Mouse (Mus musculus) forebrain, embryonic 13.5 days (tissue): ENCODE data around the gene Lypd3. TPM values are rescaled to one million over a fixed set of nuclear protein-coding genes. Genes with fewer than 3 reads are reported as not detected.
A peak's percentile ranks its signal among the peaks of the same experiment; 100 is the strongest.

ENCODE experiments used
- ATAC-seq: fragments of 200-750 bp; cut with Nextera tagmentation; 2 replicates; pipeline ENCODE4 v1.8.0; 2017
- H3K27ac ChIP-seq: fragments of 300-500 bp; sonication (generic); 2 replicates; pipeline ENCODE4 v1.5.1; 2015; ENCODE audit warnings: inconsistent platforms, mild to moderate bottlenecking, moderate library complexity
- H3K27me3 ChIP-seq: fragments of 300-500 bp; sonication (generic); 2 replicates; pipeline ENCODE4 v1.6.1; 2015; ENCODE audit warnings: mild to moderate bottlenecking, inconsistent platforms
- H3K36me3 ChIP-seq: fragments of 300-500 bp; sonication (generic); 2 replicates; pipeline ENCODE4 v1.6.1; 2015; ENCODE audit warnings: mild to moderate bottlenecking, inconsistent platforms; ENCODE audit not compliant: poor library complexity, severe bottlenecking
- H3K4me1 ChIP-seq: fragments of 300-500 bp; sonication (generic); 2 replicates; pipeline ENCODE4 v1.6.1; 2015; ENCODE audit warnings: inconsistent platforms
- H3K4me2 ChIP-seq: fragments of 300-500 bp; sonication (generic); 2 replicates; pipeline ENCODE4 v1.6.1; 2015; ENCODE audit warnings: inconsistent platforms, mild to moderate bottlenecking, moderate library complexity
- H3K4me3 ChIP-seq: fragments of 300-500 bp; sonication (generic); 2 replicates; pipeline ENCODE4 v1.5.1; 2015; ENCODE audit warnings: mild to moderate bottlenecking, inconsistent platforms
- H3K9ac ChIP-seq: fragments of 300-500 bp; sonication (generic); 2 replicates; pipeline ENCODE4 v1.6.1; 2015; ENCODE audit warnings: mild to moderate bottlenecking, inconsistent platforms
- H3K9me3 ChIP-seq: fragments of 300-500 bp; sonication (generic); replicated peaks from 2 replicates; pipeline ENCODE4 v1.6.1; 2016; ENCODE audit warnings: inconsistent platforms
- WGBS: fragments of 180-500 bp; shearing (Covaris S2); methylation state at CpG from one replicate; pipeline ENCODE4 v1.1.7; 2015; 5-methylcytosine and 5-hydroxymethylcytosine counted together
- polyA plus RNA-seq: library from polyadenylated mRNA; unstranded; fragments of >200 nt; fragmentation: Nextera tagmentation; extraction: Ambion mirVana; gene quantifications from 2 replicates; pipeline ENCODE4 v1.2.1, GENCODE M21; 2015

Gene Lypd3
- polyA plus RNA-seq, 1 experiment from 2014 or later: not detected

DNA sequence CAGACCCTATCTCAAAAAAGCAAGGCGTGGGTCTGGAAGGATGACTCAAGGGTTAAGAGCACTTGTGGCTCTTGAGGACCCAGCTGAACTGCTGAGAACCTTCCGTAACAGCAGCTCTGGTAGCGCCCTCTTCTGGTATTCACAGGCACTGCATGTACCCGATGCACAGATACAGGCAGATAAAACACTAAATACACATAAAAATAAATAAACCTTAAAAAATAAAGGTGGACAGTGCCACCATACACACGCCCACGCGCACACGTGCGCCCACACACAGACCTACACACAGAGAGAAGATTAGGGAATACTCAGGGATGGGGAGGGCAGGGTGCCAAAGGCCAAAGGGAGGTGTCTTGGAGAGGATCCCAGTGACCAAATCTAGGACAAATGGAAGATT, 6.1 kb downstream of the Lypd3 start:
- 6% methylated on average over 9 of the region's 9 CpGs for WGBS
- Histone ChIP-seq H3K4me1 (peaks cover 12% of the 10 kb centered on the region), H3K4me3 (no peak overlapping the region)

GRCm38 (mm10) chr7:24644492-24644891, 8.1 kb downstream of the Lypd3 start:
- Histone ChIP-seq H3K36me3 (no peaks in the 10 kb centered on the region), H3K4me2 (no peak overlapping the region), H3K9me3 (no peaks in the 10 kb centered on the region), H3K4me3 (no peak overlapping the region), H3K4me1 (no peaks in the 10 kb centered on the region), H3K27ac (no peak overlapping the region), H3K9ac (no peak overlapping the region), H3K27me3 (peaks cover 20% of the 10 kb centered on the region)
- ATAC-seq: no peak
- WGBS: 84% methylated on average over 6 of the region's 6 CpGs

More for the DNA sequence above, 6.1 kb downstream of the Lypd3 start:
- no peak for ATAC-seq
- Histone ChIP-seq H3K27ac (no peak overlapping the region), H3K27me3 (peaks cover 40% of the 10 kb centered on the region), H3K9me3 (no peaks in the 10 kb centered on the region), H3K36me3 (no peaks in the 10 kb centered on the region), H3K9ac (no peak overlapping the region), H3K4me2 (no peak overlapping the region)

DNA sequence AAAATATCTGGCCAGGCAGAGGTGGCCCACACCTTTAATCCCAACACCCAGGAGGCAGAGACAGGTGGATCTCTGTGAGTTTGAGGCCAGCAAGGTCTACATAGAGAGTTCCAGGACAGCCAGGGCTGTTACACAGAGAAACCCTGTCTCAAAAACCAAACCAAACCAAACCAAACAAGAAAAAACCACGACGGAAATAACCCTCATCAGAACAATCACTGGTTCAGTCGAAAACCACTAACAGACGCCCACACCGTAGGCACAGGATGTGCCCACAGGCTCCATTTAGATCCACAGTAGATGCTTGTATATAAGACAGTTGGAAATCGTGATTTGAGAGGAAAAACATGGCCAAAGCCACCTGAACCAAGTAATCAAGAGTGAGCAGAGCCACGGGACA, 8.6 kb downstream of the Lypd3 start:
- H3K9me3 ChIP-seq: no peaks in the 10 kb centered on the region
- H3K27ac ChIP-seq: no peak overlapping the region
- no peaks in the 10 kb centered on the region for H3K36me3 ChIP-seq
- H3K4me2 ChIP-seq: no peak overlapping the region
- no peaks in the 10 kb centered on the region for H3K4me1 ChIP-seq
- H3K9ac ChIP-seq: no peak overlapping the region
- H3K4me3 ChIP-seq: no peak overlapping the region
- no peak for ATAC-seq
- H3K27me3 ChIP-seq: peaks cover 15% of the 10 kb centered on the region
- 79% methylated on average over 7 of the region's 7 CpGs for WGBS

- no peak for ATAC-seq
- H3K36me3 ChIP-seq: no peaks in the 10 kb centered on the region
- no peak overlapping the region for H3K4me3 ChIP-seq
- no peaks in the 10 kb centered on the region for H3K9me3 ChIP-seq
- no peak overlapping the region for H3K9ac ChIP-seq
- 79% methylated on average over 7 of the region's 7 CpGs for WGBS
- H3K27me3 ChIP-seq: peaks cover 4% of the 10 kb centered on the region; the same call in 1 of the 2 replicates
- no peak overlapping the region for H3K27ac ChIP-seq
- no peaks in the 10 kb centered on the region for H3K4me1 ChIP-seq
- no peak overlapping the region for H3K4me2 ChIP-seq
Observed at GRCm38 (mm10) chr7:24646486-24646885, 10.1 kb downstream of the Lypd3 start.

- Histone ChIP-seq H3K36me3 (no peaks in the 10 kb centered on the region), H3K9me3 (no peaks in the 10 kb centered on the region), H3K4me3 (no peak overlapping the region), H3K4me1 (no peaks in the 10 kb centered on the region), H3K4me2 (no peak overlapping the region), H3K9ac (no peak overlapping the region), H3K27ac (no peak overlapping the region), H3K27me3 (no peaks in the 10 kb centered on the region)
- 24% methylated on average over 7 of the region's 7 CpGs for WGBS
- ATAC-seq: no peak
Observed at GRCm38 (mm10) chr7:24653681-24654080, 17.3 kb downstream of the Lypd3 start.

GRCm38 (mm10) chr7:24659737-24660357, 23.5 kb downstream of the Lypd3 start:
- no peaks in the 10 kb centered on the region for H3K9me3 ChIP-seq
- H3K27ac ChIP-seq: no peak overlapping the region
- no peak overlapping the region for H3K4me3 ChIP-seq
- no peaks in the 10 kb centered on the region for H3K4me1 ChIP-seq
- no peaks in the 10 kb centered on the region for H3K36me3 ChIP-seq
- no peak overlapping the region for H3K4me2 ChIP-seq
- no peak for ATAC-seq
- H3K9ac ChIP-seq: no peak overlapping the region
- H3K27me3 ChIP-seq: no peaks in the 10 kb centered on the region
- 76% methylated on average over 12 of the region's 12 CpGs for WGBS

DNA sequence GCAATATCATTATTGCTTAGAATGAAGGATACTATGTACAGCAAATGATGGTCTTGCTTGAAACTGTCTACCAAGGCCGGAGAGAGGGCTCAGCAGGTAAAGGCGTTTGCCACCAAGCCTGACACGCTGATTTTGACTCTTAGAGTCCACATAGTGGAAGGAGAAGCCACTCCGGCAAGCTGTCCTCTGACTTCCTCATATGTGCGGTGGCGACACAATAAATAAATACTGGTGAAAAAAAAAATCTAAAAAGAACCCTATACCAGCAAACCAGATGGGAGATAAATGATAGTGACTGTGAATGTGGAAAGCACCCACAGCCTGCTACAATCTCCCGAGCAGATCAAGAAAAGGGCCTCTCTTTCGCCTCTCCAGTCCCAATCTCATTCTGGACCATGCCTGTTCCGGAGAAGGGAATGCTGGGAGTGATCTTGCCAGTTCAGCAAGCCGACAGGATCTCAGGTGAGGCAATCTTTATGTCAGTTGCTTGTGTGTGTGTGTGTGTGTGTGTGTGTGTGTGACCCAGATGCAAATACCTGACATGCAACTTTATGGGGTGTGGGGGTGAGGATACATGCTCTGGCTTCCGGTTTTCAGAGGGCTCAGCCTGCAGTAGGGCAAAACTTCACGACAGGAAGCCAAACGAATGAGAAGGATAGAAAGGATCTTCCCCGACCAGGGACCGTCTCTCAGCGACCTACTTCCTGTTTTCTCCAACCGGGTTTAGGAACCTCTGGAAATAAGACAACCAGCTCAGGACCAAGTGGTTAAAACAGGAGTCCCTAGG, 25.0 kb downstream of the Lypd3 start:
- H3K27me3 ChIP-seq: no peaks in the 10 kb centered on the region
- H3K4me2 ChIP-seq: no peak overlapping the region
- H3K9me3 ChIP-seq: no peaks in the 10 kb centered on the region
- H3K4me1 ChIP-seq: no peaks in the 10 kb centered on the region
- ATAC-seq: no peak
- no peaks in the 10 kb centered on the region for H3K36me3 ChIP-seq
- no peak overlapping the region for H3K4me3 ChIP-seq
- no peak overlapping the region for H3K9ac ChIP-seq
- WGBS: 75% methylated on average over 17 of the region's 17 CpGs
- no peak overlapping the region for H3K27ac ChIP-seq

DNA sequence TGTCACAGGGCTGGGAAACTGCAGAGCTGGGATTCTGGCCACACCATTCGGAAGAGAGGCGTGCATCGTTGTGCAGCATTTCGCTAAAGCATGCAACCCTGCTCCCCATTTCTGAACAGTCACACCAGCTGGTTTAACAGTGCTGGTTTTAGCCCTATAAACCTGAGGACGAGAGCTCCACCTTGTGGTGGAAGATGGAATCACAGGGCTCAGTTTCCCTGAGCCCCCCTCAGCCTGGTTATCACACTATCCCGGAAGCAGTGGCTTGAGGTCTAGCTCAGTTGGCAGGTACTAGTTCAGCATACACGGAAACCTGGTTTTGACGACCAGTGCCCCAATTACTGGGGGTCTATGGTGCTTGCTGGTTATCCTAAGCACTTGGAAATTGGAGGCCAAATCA, 26.2 kb downstream of the Lypd3 start:
- Histone ChIP-seq H3K9me3 (no peaks in the 10 kb centered on the region), H3K4me2 (no peak overlapping the region), H3K36me3 (no peaks in the 10 kb centered on the region), H3K4me3 (no peak overlapping the region), H3K27me3 (no peaks in the 10 kb centered on the region), H3K27ac (no peak overlapping the region), H3K4me1 (no peaks in the 10 kb centered on the region), H3K9ac (no peak overlapping the region)
- peak; percentile 77 for ATAC-seq
- 13% methylated on average over 8 of the region's 8 CpGs for WGBS

DNA sequence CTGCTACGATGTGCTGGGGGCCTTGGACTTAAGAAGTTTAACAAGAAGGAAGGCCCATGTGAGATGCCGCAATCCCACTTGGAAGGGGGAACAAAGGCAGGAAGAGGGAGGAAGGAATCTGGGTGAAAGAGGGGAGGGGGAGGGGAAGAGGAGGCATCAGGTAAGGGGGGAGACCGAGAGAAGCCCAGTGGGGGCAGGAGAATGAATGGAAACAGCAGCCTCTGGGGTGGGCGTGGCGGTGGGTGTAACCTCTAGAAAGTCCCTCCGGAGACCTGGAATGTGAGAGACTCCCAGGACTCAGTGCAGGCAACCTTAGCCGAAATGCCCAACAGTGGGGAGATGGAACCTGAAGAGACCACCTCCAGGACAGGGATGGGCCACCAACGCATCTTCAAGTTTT, 28.0 kb downstream of the Lypd3 start:
- ATAC-seq: no peak
- 42% methylated on average over 8 of the region's 8 CpGs for whole genome bisulfite sequencing
- H3K4me2 ChIP-seq: no peak overlapping the region

GRCm38 (mm10) chr7:24664959-24665358, 28.6 kb downstream of the Lypd3 start:
- WGBS: 73% methylated on average over 9 of the region's 9 CpGs
- no peaks in the 10 kb centered on the region for H3K9me3 ChIP-seq
- no peak for ATAC-seq

More for the DNA sequence above, 28.0 kb downstream of the Lypd3 start:
- no peak overlapping the region for H3K9ac ChIP-seq
- H3K4me1 ChIP-seq: no peaks in the 10 kb centered on the region
- no peaks in the 10 kb centered on the region for H3K36me3 ChIP-seq
- H3K4me3 ChIP-seq: no peak overlapping the region
- H3K27me3 ChIP-seq: no peaks in the 10 kb centered on the region
- H3K27ac ChIP-seq: no peak overlapping the region
- no peaks in the 10 kb centered on the region for H3K9me3 ChIP-seq

GRCm38 (mm10) chr7:24671944-24672439, 35.6 kb downstream of the Lypd3 start:
- Histone ChIP-seq H3K4me1 (no peaks in the 10 kb centered on the region), H3K27me3 (no peaks in the 10 kb centered on the region), H3K4me3 (no peak overlapping the region), H3K36me3 (no peaks in the 10 kb centered on the region), H3K27ac (no peak overlapping the region), H3K9me3 (no peaks in the 10 kb centered on the region), H3K4me2 (no peak overlapping the region), H3K9ac (no peak overlapping the region)
- WGBS: 92% methylated on average over 23 of the region's 23 CpGs
- no peak for ATAC-seq

More at GRCm38 (mm10) chr7:24664959-24665358, 28.6 kb downstream of the Lypd3 start:
- Histone ChIP-seq H3K4me1 (no peaks in the 10 kb centered on the region), H3K9ac (no peak overlapping the region), H3K4me2 (no peak overlapping the region), H3K27ac (no peak overlapping the region), H3K27me3 (no peaks in the 10 kb centered on the region), H3K4me3 (no peak overlapping the region), H3K36me3 (no peaks in the 10 kb centered on the region)

DNA sequence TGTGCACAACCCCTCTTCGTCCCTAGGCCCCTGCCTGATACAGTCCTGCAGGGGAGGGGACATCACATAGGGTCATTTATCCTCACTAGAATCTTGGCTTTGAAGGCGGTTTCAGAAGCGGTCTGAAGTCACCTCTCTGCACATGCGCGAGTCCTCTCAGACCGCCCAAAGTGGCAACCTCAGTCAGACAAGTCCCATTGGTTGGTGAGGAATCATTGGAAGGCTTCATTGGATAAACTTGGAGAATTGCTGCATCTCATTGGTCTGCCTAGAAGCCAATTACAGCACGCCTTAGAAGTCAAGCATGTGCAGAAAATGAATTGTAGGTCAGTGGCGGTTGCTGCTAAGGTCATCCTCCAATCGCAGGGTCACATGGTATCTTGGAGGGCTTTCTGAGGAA, 40.2 kb downstream of the Lypd3 start, which contains the start of gene Tex101:
Gene Tex101 (minus strand): TSS at position 101 of the 400 bp plus-strand sequence.
- Histone ChIP-seq H3K9me3 (no peaks in the 10 kb centered on the region), H3K4me3 (no peak within 1 kb of the TSS), H3K27ac (no peak within 1 kb of the TSS), H3K4me1 (no peaks in the 10 kb centered on the region), H3K36me3 (no peaks in the 10 kb centered on the region), H3K9ac (no peak within 1 kb of the TSS), H3K4me2 (no peak within 1 kb of the TSS), H3K27me3 (no peaks in the 10 kb centered on the region)
- 89% methylated on average over 9 of the region's 9 CpGs for WGBS
- no peak for ATAC-seq
